In the genomic region with DNA sequence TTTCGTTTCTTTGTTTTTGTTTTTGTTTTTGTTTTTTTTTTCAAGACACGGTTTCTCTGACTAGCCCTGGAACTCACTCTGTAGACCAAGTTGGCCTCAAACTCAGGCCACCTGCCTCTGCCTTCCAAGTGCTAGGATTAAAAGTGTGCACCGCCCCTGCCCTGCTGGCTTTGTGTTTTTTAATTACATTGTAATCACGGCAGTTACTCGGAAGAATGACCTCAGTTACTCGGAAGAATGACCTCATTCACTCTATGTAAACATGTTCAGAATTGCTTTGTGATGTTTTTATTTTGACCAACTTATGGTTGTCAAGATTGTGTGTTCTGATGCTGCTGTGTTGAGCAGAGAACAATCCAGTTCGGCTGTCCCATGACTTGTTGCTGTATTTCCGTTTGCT, we compare ENCODE assay signal across 31 mouse cellular contexts. TPM values are rescaled to one million over a fixed set of nuclear protein-coding genes. Genes with fewer than 3 reads are reported as not detected.
A peak's percentile ranks its signal among the peaks of the same experiment; 100 is the strongest.
DNase-seq lines count a peak whose midpoint lies in the region; ATAC-seq and TF ChIP-seq lines count a peak whose summit lies in the region.
"Had no signal": no experiment of that assay in that cellular context is flagged by ENCODE, and none has a peak within 500 bp of the region (broad histone marks: within the 10 kb centered on the region; RNA-seq: fewer than 3 reads in every experiment).

No protein-coding gene starts in this region.

- H3K4me3 ChIP-seq in forebrain, embryonic 14.5 days (ENCODE audit: low read depth, low read length): no peak overlapping the region
- no peak overlapping the region for H3K4me3 ChIP-seq in forebrain, postnatal 0 days (ENCODE audit: low read depth, low read length)
- no peak overlapping the region for H3K4me3 ChIP-seq in ES-E14 (ENCODE audit: insufficient read depth in 1 of 2, low read depth in 1 of 2, low read length in 2 of 2, poor library complexity in 1 of 2, severe bottlenecking in 1 of 2)
- H3K4me3 ChIP-seq: embryonic facial prominence, embryonic 13.5 days; heart, embryonic 10.5 days; heart, embryonic 15.5 days; left cerebral cortex, adult 2 months; liver, embryonic 12.5 days; midbrain, embryonic 13.5 days; stomach, embryonic 15.5 days had no signal

- no peak overlapping the region for H3K4me2 ChIP-seq in forebrain, embryonic 14.5 days (ENCODE audit: low read length)
- no peak overlapping the region for H3K4me2 ChIP-seq in forebrain, postnatal 0 days (ENCODE audit: low read depth)
- H3K4me2 ChIP-seq: embryonic facial prominence, embryonic 13.5 days; heart, embryonic 15.5 days; hindbrain, embryonic 14.5 days; liver, embryonic 12.5 days; midbrain, embryonic 13.5 days; stomach, embryonic 15.5 days had no signal

- H3K4me1 ChIP-seq in forebrain, embryonic 14.5 days (ENCODE audit: control insufficient read depth, insufficient read depth, low read length): no peaks in the 10 kb centered on the region
- H3K4me1 ChIP-seq in forebrain, postnatal 0 days (ENCODE audit: insufficient read depth): no peaks in the 10 kb centered on the region
- H3K4me1 ChIP-seq in ES-E14 (ENCODE audit: control insufficient read depth in 2 of 2, insufficient read depth in 2 of 2, low read length in 2 of 2, poor library complexity in 1 of 2): no peaks in the 10 kb centered on the region; a peak in 1 of 4 replicates
- H3K4me1 ChIP-seq: embryonic facial prominence, embryonic 13.5 days; heart, embryonic 10.5 days; heart, embryonic 15.5 days; liver, embryonic 12.5 days; midbrain, embryonic 13.5 days; stomach, embryonic 15.5 days had no signal

- no peak overlapping the region for H3K27ac ChIP-seq in forebrain, embryonic 14.5 days (ENCODE audit: low read depth, low read length)
- no peak overlapping the region for H3K27ac ChIP-seq in forebrain, postnatal 0 days (ENCODE audit: low read depth, low read length)
- no peak overlapping the region; the same call in 1 of the 2 replicates for H3K27ac ChIP-seq in ES-E14 (ENCODE audit: insufficient read depth, low read depth, low read length, poor library complexity, severe bottlenecking)
- H3K27ac ChIP-seq: embryonic facial prominence, embryonic 13.5 days; heart, embryonic 10.5 days; heart, embryonic 15.5 days; hindbrain, embryonic 14.5 days; left cerebral cortex, adult 2 months; liver, embryonic 12.5 days; macrophage; midbrain, embryonic 13.5 days; stomach, embryonic 15.5 days had no signal

- no peak for TF ChIP-seq CTCF in forebrain, postnatal 0 days (IDR thresholded peaks at IDR 0.05; ENCODE audit: low read depth)

- H3K36me3 ChIP-seq in forebrain, embryonic 14.5 days (ENCODE audit: control insufficient read depth, insufficient read depth, low read length): peaks cover 24% of the 10 kb centered on the region
- H3K36me3 ChIP-seq in forebrain, postnatal 0 days (ENCODE audit: insufficient read depth): peaks cover 14% of the 10 kb centered on the region
- H3K36me3 ChIP-seq in ES-E14 (ENCODE audit: control insufficient read depth, insufficient read depth, low read length, poor library complexity, severe bottlenecking): no peaks in the 10 kb centered on the region; the same call in 1 of the 2 replicates

- no peaks in the 10 kb centered on the region for H3K27me3 ChIP-seq in forebrain, embryonic 14.5 days (replicated peaks; ENCODE audit: control insufficient read depth, insufficient read depth, low read length)
- no peaks in the 10 kb centered on the region for H3K27me3 ChIP-seq in forebrain, postnatal 0 days (ENCODE audit: insufficient read depth, low read length)
- H3K27me3 ChIP-seq: embryonic facial prominence, embryonic 13.5 days; heart, embryonic 15.5 days; liver, embryonic 12.5 days; midbrain, embryonic 13.5 days; Patski; stomach, embryonic 15.5 days had no signal

- H3K9ac ChIP-seq in forebrain, embryonic 14.5 days (ENCODE audit: low read length): no peak overlapping the region
- H3K9ac ChIP-seq in forebrain, postnatal 0 days: no peak overlapping the region
- no peak overlapping the region for H3K9ac ChIP-seq in ES-E14 (ENCODE audit: insufficient read depth, low read depth, low read length, poor library complexity, severe bottlenecking)
- H3K9ac ChIP-seq: embryonic facial prominence, embryonic 13.5 days; heart, embryonic 15.5 days; hindbrain, embryonic 14.5 days; liver, embryonic 12.5 days; liver, postnatal 0 days; midbrain, embryonic 13.5 days; stomach, embryonic 15.5 days had no signal

- ATAC-seq in forebrain, embryonic 14.5 days: no peak
- no peak for ATAC-seq in forebrain, postnatal 0 days
- no peak for ATAC-seq in monocyte, adult 5-6 weeks (replicated peaks; ENCODE audit: insufficient number of reproducible peaks, low FRiP score, low TSS enrichment, poor library complexity, severe bottlenecking)
- ATAC-seq: activated CD4-positive, CD25-positive, alpha-beta regulatory T cell, adult 4 months; intestine, postnatal 0 days; liver, embryonic 12.5 days; liver, postnatal 0 days; midbrain, embryonic 13.5 days; Patski had no signal

- DNase-seq in forebrain, embryonic 14.5 days (ENCODE audit: low spot score): peak; percentile 29
- no peak for DNase-seq in forebrain, postnatal 0 days
- peak; percentile 46 for DNase-seq in ES-E14 (ENCODE audit: low read depth, low spot score)
- DNase-seq in WW6 (ENCODE audit: low read depth, low spot score): peak; percentile 22
- DNase-seq in retina, postnatal 1 day: peak; percentile 74
- DNase-seq in B cell, adult 2 months: no peak
- DNase-seq: adrenal gland, adult 2 months; adrenal gland, postnatal 36 days; cerebellum, adult 2 months; cerebellum, postnatal 14 days; gastrocnemius, postnatal 25 days; heart, adult 11 months; heart, postnatal 36 days; kidney, postnatal 14 days; left cerebral cortex, postnatal 4 days; liver, postnatal 0 days; thymus, postnatal 14 days had no signal

- 9% methylated on average over 8 of the region's 8 CpGs for WGBS in forebrain, embryonic 14.5 days
- WGBS in forebrain, postnatal 0 days: 13% methylated on average over 8 of the region's 8 CpGs

- H3K9me3 ChIP-seq in forebrain, embryonic 14.5 days (replicated peaks; ENCODE audit: control insufficient read depth, low read length): no peaks in the 10 kb centered on the region
- H3K9me3 ChIP-seq in forebrain, postnatal 0 days (ENCODE audit: low read length): no peaks in the 10 kb centered on the region
- H3K9me3 ChIP-seq in ES-E14 (ENCODE audit: control insufficient read depth, insufficient read depth, low read depth, low read length): no peaks in the 10 kb centered on the region
- H3K9me3 ChIP-seq: embryonic facial prominence, embryonic 13.5 days; G1E; heart, embryonic 10.5 days; heart, embryonic 15.5 days; liver, embryonic 12.5 days; midbrain, embryonic 13.5 days; stomach, embryonic 15.5 days had no signal

- in situ Hi-C loops in ES-E14 (cut with MboI; ENCODE audit: low sequenced_read_pairs in 2 of 2, unreplicated experiment in 2 of 2): no loop called here

TF ChIP-seq in ES-E14, 5 proteins besides CTCF, POLR2A, EP300 and RAD21:
- TF ChIP-seq CHD2 (IDR thresholded peaks at IDR 0.05; ENCODE audit: low read depth, low read length): no peak
- TF ChIP-seq ZNF384 (IDR thresholded peaks at IDR 0.05; ENCODE audit: low read depth, low read length): 0 out of 2 replicates have a peak, but pooled peaks have one; percentile 20
- TF ChIP-seq ZC3H11A (IDR thresholded peaks at IDR 0.05; ENCODE audit: borderline replicate concordance, low read depth, low read length): no peak

RNA-seq across cellular contexts. Expression of a gene that starts 45.8 kb away (rescaled TPM):
- 3.8 and 4.3 TPM in 2 replicates for polyA plus RNA-seq in forebrain, embryonic 14.5 days (2014; fragmentation: Nextera tagmentation; extraction: Ambion mirVana)
- 13.7 and 14.7 TPM in 2 replicates for total RNA-seq in forebrain, postnatal 0 days (2014; rRNA removed)
- 0.97 and 1.9 TPM in 2 replicates for polyA plus RNA-seq in forebrain, postnatal 0 days (2015; fragmentation: Nextera tagmentation; extraction: Ambion mirVana)
- 22.0 and 23.4 TPM in 2 replicates for total RNA-seq in ES-E14 (2012; rRNA removed)
- total RNA-seq in monocyte, adult 5-6 weeks (2017): 3.8 to 6.3 TPM (median 4.1 TPM) in 3 replicates

Comparison
In these comparisons a context has a peak if more than half of its experiments do, and no peak if none do; other contexts are left out.
1. DNase-seq: peak in forebrain, embryonic 14.5 days (single experiment), ES-E14 (single experiment), WW6 (single experiment) and retina, postnatal 1 day (single experiment); none in forebrain, postnatal 0 days (single experiment) and B cell, adult 2 months (0 of 2).